Mouse (Mus musculus) gastrocnemius, adult 18-20 months (tissue): ENCODE measurements around the gene Cadps. TPM values are rescaled to one million over a fixed set of nuclear protein-coding genes. Genes with fewer than 3 reads are reported as not detected.

Experiments
- DNase-seq: peaks from one replicate; pipeline ENCODE4 v3.0.0; 2021; ENCODE audit warnings: low spot score
- long read RNA-seq, 2 experiments: library from polyadenylated mRNA; stranded (forward); transcript quantifications; one replicate each; pipeline ENCODE4 v2.0.0; 2021
- total RNA-seq, 2 experiments: library from RNA; stranded (reverse); gene quantifications; 2 replicates each; pipeline ENCODE4 v1.2.3; 2021

Cadps gene
- total RNA-seq = under 1 TPM in 1 of 2 experiments, not detected in 1; 0.07 TPM
- long read RNA-seq, experiment 1 = 0 reads
- long read RNA-seq, experiment 2 = 0 reads

DNA sequence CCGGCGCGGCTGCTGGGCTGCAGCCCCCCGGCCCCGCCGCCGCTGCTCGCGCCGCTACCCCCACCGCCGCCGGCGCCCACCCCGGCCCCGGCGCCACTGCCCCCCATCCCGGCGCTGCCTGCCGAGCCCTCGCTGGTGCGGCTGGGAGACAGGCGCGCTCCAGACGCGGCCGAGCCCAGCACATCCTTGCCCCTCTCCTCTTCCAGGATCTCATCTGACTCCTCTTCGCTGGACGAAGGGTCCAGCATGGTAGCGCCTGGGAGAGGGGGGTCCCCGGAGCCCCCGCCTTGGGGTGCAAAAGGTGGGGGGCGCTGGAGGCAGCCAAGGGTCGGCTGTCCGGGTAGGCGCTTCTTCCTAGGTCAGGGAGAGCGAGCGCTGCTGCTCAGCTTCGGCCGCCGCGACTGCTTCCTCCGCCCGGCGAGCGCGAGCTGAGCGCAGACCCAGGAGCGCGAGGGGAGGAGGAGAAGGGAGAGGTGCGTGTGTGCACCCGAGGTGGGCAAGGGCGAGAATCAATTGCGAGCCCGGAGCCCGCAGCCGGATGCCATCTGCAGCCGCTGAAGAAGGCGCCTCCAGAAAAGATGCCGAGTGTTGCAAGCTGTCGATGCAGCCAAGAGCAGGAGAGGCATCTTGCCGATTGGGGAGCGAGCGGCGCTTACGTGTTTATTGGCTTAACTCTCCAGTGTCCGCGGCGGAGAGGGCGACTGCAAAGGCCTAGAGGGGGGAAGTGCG, at the start of gene Cadps:
TSS of gene Cadps (minus strand) at position 589 of the 729 bp plus-strand sequence.
- no peak for DNase-seq

DNA sequence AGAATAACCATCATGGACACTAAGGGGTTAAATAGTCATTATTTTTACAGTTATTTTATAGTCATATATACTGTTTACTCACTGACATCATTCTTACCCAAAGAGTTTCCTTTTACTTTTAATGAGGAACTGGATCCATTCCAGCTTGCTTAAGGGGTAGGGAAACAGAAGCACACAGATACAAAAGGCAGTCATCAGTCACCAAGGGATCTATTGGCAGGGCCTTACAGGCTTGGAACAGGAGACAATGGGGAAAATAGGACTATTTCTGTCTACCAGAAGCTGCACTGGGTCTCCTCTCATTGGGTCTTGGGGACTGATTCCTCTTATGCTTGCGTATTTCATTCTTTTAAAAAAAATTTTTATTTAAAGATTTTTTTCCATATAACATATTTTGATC, 46.7 kb upstream of the Cadps start:
- DNase-seq = no peak

GRCm38 (mm10) chr14:12865258-12865657, 42.4 kb upstream of the Cadps start:
- no peak for DNase-seq

- no peak for DNase-seq
Observed at GRCm38 (mm10) chr14:12843860-12844259, 21.0 kb upstream of the Cadps start.

DNA sequence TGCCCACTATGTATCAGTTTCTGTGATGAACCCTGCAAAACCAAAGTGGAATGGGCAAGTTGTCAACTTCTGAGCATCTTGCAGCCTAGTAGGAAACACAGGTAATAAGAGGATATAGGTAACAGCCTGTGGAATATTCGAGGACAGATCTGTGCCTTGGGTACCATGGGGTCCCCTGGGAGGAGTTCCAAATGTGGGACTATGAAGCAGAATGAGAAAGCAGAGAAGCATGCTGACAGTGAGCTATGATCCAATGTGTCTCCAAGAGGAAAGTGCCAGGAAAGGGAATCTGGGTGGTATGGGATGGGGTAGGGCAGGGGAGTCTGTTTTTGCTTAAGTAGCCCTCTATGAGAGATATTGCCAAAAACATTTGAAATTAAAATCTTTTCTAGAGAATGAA, 16.6 kb upstream of the Cadps start:
- no peak for DNase-seq

- no peak for DNase-seq
Observed at GRCm38 (mm10) chr14:12838949-12839348, 16.1 kb upstream of the Cadps start.

DNA sequence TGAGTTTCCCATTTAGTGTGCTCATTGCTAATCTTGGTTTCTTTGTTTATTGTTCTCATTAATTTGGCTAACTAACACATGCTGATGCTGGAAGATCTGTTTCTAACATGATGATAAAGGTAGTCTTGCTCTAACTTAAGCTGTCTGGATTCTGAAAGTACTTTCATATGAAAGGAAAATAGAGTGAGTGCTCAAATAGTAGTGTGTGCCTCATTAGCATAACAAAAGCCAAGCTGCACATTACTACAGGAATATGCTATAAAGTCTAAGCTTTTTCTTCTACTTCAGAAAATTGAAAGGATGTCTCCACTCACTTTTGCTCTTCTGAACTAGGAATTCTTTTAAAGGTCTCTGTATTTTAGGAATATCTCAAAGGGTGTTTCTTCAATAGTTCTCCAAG, 15.4 kb upstream of the Cadps start:
- no peak for DNase-seq

- no peak for DNase-seq
Observed at GRCm38 (mm10) chr14:12837902-12838301, 15.0 kb upstream of the Cadps start.

DNA sequence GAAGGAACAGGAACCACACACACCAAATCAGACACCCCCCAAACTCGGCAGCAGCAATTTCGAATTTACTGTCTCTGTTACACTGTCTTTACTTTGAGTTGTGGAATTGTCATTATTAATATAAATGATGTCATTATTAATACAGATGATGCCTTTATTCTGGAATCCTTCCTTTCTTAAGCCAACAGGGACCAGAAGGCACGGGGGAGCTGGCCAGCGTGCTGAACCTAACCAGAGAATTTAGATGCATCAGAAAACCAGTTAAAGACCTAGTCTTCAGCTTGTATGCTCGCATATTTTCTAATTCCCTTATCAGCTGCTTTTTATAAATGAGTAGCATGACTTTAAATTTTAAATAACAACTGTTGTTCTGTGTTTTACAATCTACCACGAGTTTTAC, 902 bp upstream of the Cadps start:
- DNase-seq = no peak

- DNase-seq = no peak
Observed at GRCm38 (mm10) chr14:12821831-12822490, 918 bp downstream of the Cadps start.

- DNase-seq = no peak
Observed at GRCm38 (mm10) chr14:12821156-12821813, 1.6 kb downstream of the Cadps start.

DNA sequence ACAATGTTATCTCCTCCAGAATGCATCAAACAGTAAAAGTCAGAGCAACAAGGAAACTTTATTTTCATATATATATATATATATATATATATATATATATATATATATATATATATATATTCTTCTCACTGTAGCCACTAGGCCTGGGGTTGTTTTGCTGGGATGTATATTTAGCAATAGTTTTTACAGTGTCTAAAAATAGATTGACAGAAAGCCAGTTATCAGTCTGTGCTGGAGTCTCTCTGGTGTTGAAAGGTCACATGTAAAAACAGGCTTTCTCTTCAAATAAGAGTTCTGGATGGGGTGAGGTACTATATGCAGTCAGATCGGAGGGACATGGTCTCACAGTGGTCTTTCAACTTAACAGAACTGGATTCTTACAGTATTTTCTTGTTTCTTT, 2.7 kb downstream of the Cadps start:
- no peak for DNase-seq

- DNase-seq = no peak
Observed at GRCm38 (mm10) chr14:12818442-12818841, 4.4 kb downstream of the Cadps start.

GRCm38 (mm10) chr14:12812072-12812471, 10.8 kb downstream of the Cadps start:
- DNase-seq = no peak

DNA sequence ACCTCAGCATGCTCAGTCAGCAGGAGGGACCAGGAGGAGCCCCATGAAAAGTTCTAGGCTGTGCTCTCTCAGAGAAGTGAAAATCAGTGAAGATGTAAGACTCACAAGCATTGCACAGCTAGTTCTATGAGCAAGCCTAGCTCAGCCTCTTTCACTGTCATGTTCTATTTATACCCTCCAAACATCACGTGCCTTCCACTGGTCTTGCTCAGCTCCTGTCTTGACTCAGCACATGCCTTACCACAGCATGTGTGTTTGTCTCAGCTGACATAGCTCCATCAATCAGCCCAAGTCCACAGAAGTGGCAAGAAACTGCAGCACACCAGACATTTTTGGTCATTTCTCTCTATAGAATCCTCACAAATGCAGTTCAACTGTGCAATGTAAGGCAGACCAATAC, 19.9 kb downstream of the Cadps start:
- DNase-seq = no peak

GRCm38 (mm10) chr14:12801100-12801499, 21.8 kb downstream of the Cadps start:
- no peak for DNase-seq

GRCm38 (mm10) chr14:12798926-12799325, 24.0 kb downstream of the Cadps start:
- no peak for DNase-seq

- DNase-seq = no peak
Observed at GRCm38 (mm10) chr14:12784296-12784695, 38.6 kb downstream of the Cadps start.

- no peak for DNase-seq
Observed at GRCm38 (mm10) chr14:12780016-12780415, 42.9 kb downstream of the Cadps start.

GRCm38 (mm10) chr14:12777990-12778389, 44.9 kb downstream of the Cadps start:
- no peak for DNase-seq

DNA sequence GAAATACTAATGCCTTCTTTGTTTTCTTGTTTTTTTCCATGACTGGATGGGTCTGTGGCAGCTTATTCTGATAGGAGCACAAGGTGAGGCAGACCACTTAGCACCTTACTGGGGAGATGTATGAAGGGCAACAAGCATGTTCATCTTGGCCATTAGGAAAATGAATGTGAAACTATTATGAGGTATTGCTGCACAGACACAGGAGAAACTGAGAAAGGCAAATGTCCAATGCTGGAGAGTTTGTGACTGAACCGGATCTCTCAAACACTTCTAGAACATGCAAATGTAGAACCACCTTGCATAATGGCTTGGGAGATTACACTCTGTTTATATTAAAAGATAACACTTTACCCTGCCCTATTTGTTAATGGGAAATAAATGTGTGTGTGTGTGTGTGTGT, 54.0 kb downstream of the Cadps start:
- no peak for DNase-seq

DNA sequence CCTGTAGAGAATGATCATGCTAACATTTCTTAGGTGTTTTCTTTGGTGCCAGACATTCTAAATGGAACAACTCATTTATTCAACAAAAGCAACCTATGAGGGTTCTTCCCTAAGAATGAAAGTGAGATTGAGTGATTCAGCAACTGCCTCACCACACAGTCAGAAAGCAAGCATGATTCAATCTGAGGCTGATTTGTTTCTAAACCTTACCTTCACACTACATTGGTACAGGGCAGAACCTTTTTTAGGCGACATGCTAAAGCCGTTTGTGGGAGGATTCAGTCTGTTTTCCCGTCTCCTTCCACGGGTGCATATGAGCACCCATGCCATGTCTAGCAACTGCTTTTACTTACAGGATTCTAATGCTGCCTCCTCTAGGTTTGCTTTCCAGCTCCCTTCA, 69.6 kb downstream of the Cadps start:
- no peak for DNase-seq

- DNase-seq = no peak
Observed at GRCm38 (mm10) chr14:12751821-12752220, 71.1 kb downstream of the Cadps start.
